Mouse (Mus musculus): ENCODE measurements around the gene Cdh3. TPM values are rescaled to one million over a fixed set of nuclear protein-coding genes. Genes with fewer than 3 reads are reported as not detected.

Gene Cdh3
- polyA plus RNA-seq, 1 experiment from 2014 or later: 4.7 TPM

- no peaks in the 10 kb centered on the region for H3K9me3 ChIP-seq (ENCODE audit: control insufficient read depth, low read length)
- H3K4me1 ChIP-seq (ENCODE audit: control insufficient read depth, insufficient read depth, low read depth, low read length): no peaks in the 10 kb centered on the region
- no peak overlapping the region for H3K4me2 ChIP-seq (ENCODE audit: low read length)
- 85% methylated on average over 4 of the region's 4 CpGs for WGBS
- no peak for ATAC-seq
- H3K4me3 ChIP-seq (ENCODE audit: low read length): no peak overlapping the region
- no peaks in the 10 kb centered on the region for H3K27me3 ChIP-seq (replicated peaks; ENCODE audit: control insufficient read depth, insufficient read depth, low read length)
- H3K9ac ChIP-seq (ENCODE audit: low read depth, low read length): no peak overlapping the region
- H3K36me3 ChIP-seq (ENCODE audit: control insufficient read depth, insufficient read depth, low read length): no peaks in the 10 kb centered on the region
- H3K27ac ChIP-seq (ENCODE audit: low read depth, low read length): no peak overlapping the region
Measured at GRCm38 (mm10) chr8:106574283-106574682, 63.6 kb downstream of the Cdh3 start.

GRCm38 (mm10) chr8:106576849-106577555, 66.3 kb downstream of the Cdh3 start:
- Histone ChIP-seq H3K27me3 (replicated peaks; ENCODE audit: control insufficient read depth, insufficient read depth, low read length) (no peaks in the 10 kb centered on the region), H3K9ac (ENCODE audit: low read depth, low read length) (no peak overlapping the region), H3K9me3 (ENCODE audit: control insufficient read depth, low read length) (no peaks in the 10 kb centered on the region), H3K36me3 (ENCODE audit: control insufficient read depth, insufficient read depth, low read length) (no peaks in the 10 kb centered on the region), H3K4me1 (ENCODE audit: control insufficient read depth, insufficient read depth, low read depth, low read length) (no peaks in the 10 kb centered on the region), H3K27ac (ENCODE audit: low read depth, low read length) (no peak overlapping the region), H3K4me3 (ENCODE audit: low read length) (no peak overlapping the region), H3K4me2 (ENCODE audit: low read length) (no peak overlapping the region)
- ATAC-seq: no peak
- 57% methylated on average over 6 of the region's 6 CpGs for WGBS

GRCm38 (mm10) chr8:106579510-106579909, 68.8 kb downstream of the Cdh3 start:
- Histone ChIP-seq H3K4me3 (ENCODE audit: low read length) (no peak overlapping the region), H3K36me3 (ENCODE audit: control insufficient read depth, insufficient read depth, low read length) (no peaks in the 10 kb centered on the region), H3K9me3 (ENCODE audit: control insufficient read depth, low read length) (no peaks in the 10 kb centered on the region; the same call in 1 of the 2 replicates), H3K4me1 (ENCODE audit: control insufficient read depth, insufficient read depth, low read depth, low read length) (no peaks in the 10 kb centered on the region), H3K27me3 (replicated peaks; ENCODE audit: control insufficient read depth, insufficient read depth, low read length) (no peaks in the 10 kb centered on the region), H3K9ac (ENCODE audit: low read depth, low read length) (no peak overlapping the region), H3K27ac (ENCODE audit: low read depth, low read length) (no peak overlapping the region), H3K4me2 (ENCODE audit: low read length) (no peak overlapping the region)
- no peak for ATAC-seq
- 71% methylated on average over 2 of the region's 2 CpGs for WGBS

- H3K4me1 ChIP-seq (ENCODE audit: control insufficient read depth, insufficient read depth, low read depth, low read length): no peaks in the 10 kb centered on the region
- H3K36me3 ChIP-seq (ENCODE audit: control insufficient read depth, insufficient read depth, low read length): no peaks in the 10 kb centered on the region
- no peak overlapping the region for H3K9ac ChIP-seq (ENCODE audit: low read depth, low read length)
- ATAC-seq: no peak
- no peak overlapping the region for H3K27ac ChIP-seq (ENCODE audit: low read depth, low read length)
- no peaks in the 10 kb centered on the region; the same call in 1 of the 2 replicates for H3K9me3 ChIP-seq (ENCODE audit: control insufficient read depth, low read length)
- no peak overlapping the region for H3K4me2 ChIP-seq (ENCODE audit: low read length)
- H3K4me3 ChIP-seq (ENCODE audit: low read length): no peak overlapping the region
- 81% methylated on average over 6 of the region's 6 CpGs for WGBS
- no peaks in the 10 kb centered on the region for H3K27me3 ChIP-seq (replicated peaks; ENCODE audit: control insufficient read depth, insufficient read depth, low read length)
Measured at GRCm38 (mm10) chr8:106581344-106582088, 70.8 kb downstream of the Cdh3 start.

GRCm38 (mm10) chr8:106584942-106585670, 74.4 kb downstream of the Cdh3 start:
- Histone ChIP-seq H3K27ac (ENCODE audit: low read depth, low read length) (no peak overlapping the region), H3K4me2 (ENCODE audit: low read length) (no peak overlapping the region), H3K27me3 (replicated peaks; ENCODE audit: control insufficient read depth, insufficient read depth, low read length) (no peaks in the 10 kb centered on the region), H3K4me3 (ENCODE audit: low read length) (no peak overlapping the region), H3K9ac (ENCODE audit: low read depth, low read length) (no peak overlapping the region), H3K4me1 (ENCODE audit: control insufficient read depth, insufficient read depth, low read depth, low read length) (no peaks in the 10 kb centered on the region), H3K36me3 (ENCODE audit: control insufficient read depth, insufficient read depth, low read length) (no peaks in the 10 kb centered on the region), H3K9me3 (ENCODE audit: control insufficient read depth, low read length) (no peaks in the 10 kb centered on the region; the same call in 1 of the 2 replicates)
- ATAC-seq: no peak
- 77% methylated on average over 11 of the region's 11 CpGs for WGBS

GRCm38 (mm10) chr8:106585671-106586037, 75.0 kb downstream of the Cdh3 start:
- ATAC-seq: no peak
- Histone ChIP-seq H3K4me3 (ENCODE audit: low read length) (no peak overlapping the region), H3K27me3 (replicated peaks; ENCODE audit: control insufficient read depth, insufficient read depth, low read length) (no peaks in the 10 kb centered on the region), H3K9ac (ENCODE audit: low read depth, low read length) (no peak overlapping the region), H3K4me1 (ENCODE audit: control insufficient read depth, insufficient read depth, low read depth, low read length) (no peaks in the 10 kb centered on the region), H3K27ac (ENCODE audit: low read depth, low read length) (no peak overlapping the region), H3K36me3 (ENCODE audit: control insufficient read depth, insufficient read depth, low read length) (no peaks in the 10 kb centered on the region), H3K4me2 (ENCODE audit: low read length) (no peak overlapping the region), H3K9me3 (ENCODE audit: control insufficient read depth, low read length) (no peaks in the 10 kb centered on the region; the same call in 1 of the 2 replicates)
- WGBS: 92% methylated on average over 3 of the region's 3 CpGs

GRCm38 (mm10) chr8:106586896-106587295, 76.2 kb downstream of the Cdh3 start:
- no peak overlapping the region for H3K27ac ChIP-seq (ENCODE audit: low read depth, low read length)
- WGBS: 89% methylated on average over 8 of the region's 8 CpGs
- ATAC-seq: no peak

GRCm38 (mm10) chr8:106588443-106589431, 78.0 kb downstream of the Cdh3 start:
- Histone ChIP-seq H3K36me3 (ENCODE audit: control insufficient read depth, insufficient read depth, low read length) (no peaks in the 10 kb centered on the region), H3K4me2 (ENCODE audit: low read length) (no peak overlapping the region), H3K9ac (ENCODE audit: low read depth, low read length) (no peak overlapping the region), H3K4me3 (ENCODE audit: low read length) (no peak overlapping the region), H3K27ac (ENCODE audit: low read depth, low read length) (no peak overlapping the region), H3K9me3 (ENCODE audit: control insufficient read depth, low read length) (no peaks in the 10 kb centered on the region), H3K4me1 (ENCODE audit: control insufficient read depth, insufficient read depth, low read depth, low read length) (no peaks in the 10 kb centered on the region), H3K27me3 (replicated peaks; ENCODE audit: control insufficient read depth, insufficient read depth, low read length) (no peaks in the 10 kb centered on the region)
- WGBS: 77% methylated on average over 3 of the region's 3 CpGs
- no peak for ATAC-seq

More at GRCm38 (mm10) chr8:106586896-106587295, 76.2 kb downstream of the Cdh3 start:
- H3K4me3 ChIP-seq (ENCODE audit: low read length): no peak overlapping the region
- no peaks in the 10 kb centered on the region for H3K36me3 ChIP-seq (ENCODE audit: control insufficient read depth, insufficient read depth, low read length)
- H3K4me2 ChIP-seq (ENCODE audit: low read length): no peak overlapping the region
- H3K9ac ChIP-seq (ENCODE audit: low read depth, low read length): no peak overlapping the region
- no peaks in the 10 kb centered on the region; the same call in 1 of the 2 replicates for H3K9me3 ChIP-seq (ENCODE audit: control insufficient read depth, low read length)
- H3K27me3 ChIP-seq (replicated peaks; ENCODE audit: control insufficient read depth, insufficient read depth, low read length): no peaks in the 10 kb centered on the region
- no peaks in the 10 kb centered on the region for H3K4me1 ChIP-seq (ENCODE audit: control insufficient read depth, insufficient read depth, low read depth, low read length)
